Mouse (Mus musculus) kidney, embryonic 15.5 days (tissue): Measurements from ENCODE around the gene Yjefn3. TPM values are rescaled to one million over a fixed set of nuclear protein-coding genes. Genes with fewer than 3 reads are reported as not detected.
"Not testable (repeated sequence)": the region's sequence is repeated elsewhere in the genome, so short reads cannot be mapped to it uniquely, and the experiment has no call there.

ENCODE experiments used
- ATAC-seq: fragments of 200-750 bp; cut with Nextera tagmentation; replicated peaks from 2 replicates; pipeline ENCODE4 v1.8.0; 2017; ENCODE audit warnings: moderate TSS enrichment; ENCODE audit not compliant: low FRiP score
- H3K27ac ChIP-seq: fragments of 300-500 bp; sonication (generic); 2 replicates; pipeline ENCODE4 v1.5.1; 2015; ENCODE audit warnings: mild to moderate bottlenecking, inconsistent platforms
- H3K27me3 ChIP-seq: fragments of 300-500 bp; sonication (generic); 2 replicates; pipeline ENCODE4 v1.6.1; 2015; ENCODE audit warnings: inconsistent platforms
- H3K36me3 ChIP-seq: fragments of 300-500 bp; sonication (generic); 2 replicates; pipeline ENCODE4 v1.6.1; 2015; ENCODE audit warnings: inconsistent platforms
- H3K4me1 ChIP-seq: fragments of 300-500 bp; sonication (generic); 2 replicates; pipeline ENCODE4 v1.6.1; 2015; ENCODE audit warnings: inconsistent platforms
- H3K4me2 ChIP-seq: fragments of 300-500 bp; sonication (generic); 2 replicates; pipeline ENCODE4 v1.6.1; 2015; ENCODE audit warnings: moderate library complexity, mild to moderate bottlenecking, inconsistent platforms
- H3K4me3 ChIP-seq: fragments of 300-500 bp; sonication (generic); replicated peaks from 2 replicates; pipeline ENCODE4 v1.5.1; 2015; ENCODE audit warnings: mild to moderate bottlenecking, inconsistent platforms
- H3K9ac ChIP-seq: fragments of 300-500 bp; sonication (generic); 2 replicates; pipeline ENCODE4 v1.6.1; 2015; ENCODE audit warnings: mild to moderate bottlenecking, inconsistent platforms
- H3K9me3 ChIP-seq: fragments of 300-500 bp; sonication (generic); replicated peaks from 2 replicates; pipeline ENCODE4 v1.6.1; 2016; ENCODE audit warnings: inconsistent platforms
- WGBS: fragments of 180-500 bp; shearing (Covaris S2); methylation state at CpG from one replicate; pipeline ENCODE4 v1.1.7; 2015; ENCODE audit warnings: mixed read lengths; 5-methylcytosine and 5-hydroxymethylcytosine counted together
- polyA plus RNA-seq: library from polyadenylated mRNA; unstranded; fragments of >200 nt; fragmentation: Nextera tagmentation; extraction: Ambion mirVana; gene quantifications from 2 replicates; pipeline ENCODE4 v1.2.1, GENCODE M21; 2015

Gene Yjefn3
- polyA plus RNA-seq = 4.5 and 5.2 TPM in 2 replicates

DNA sequence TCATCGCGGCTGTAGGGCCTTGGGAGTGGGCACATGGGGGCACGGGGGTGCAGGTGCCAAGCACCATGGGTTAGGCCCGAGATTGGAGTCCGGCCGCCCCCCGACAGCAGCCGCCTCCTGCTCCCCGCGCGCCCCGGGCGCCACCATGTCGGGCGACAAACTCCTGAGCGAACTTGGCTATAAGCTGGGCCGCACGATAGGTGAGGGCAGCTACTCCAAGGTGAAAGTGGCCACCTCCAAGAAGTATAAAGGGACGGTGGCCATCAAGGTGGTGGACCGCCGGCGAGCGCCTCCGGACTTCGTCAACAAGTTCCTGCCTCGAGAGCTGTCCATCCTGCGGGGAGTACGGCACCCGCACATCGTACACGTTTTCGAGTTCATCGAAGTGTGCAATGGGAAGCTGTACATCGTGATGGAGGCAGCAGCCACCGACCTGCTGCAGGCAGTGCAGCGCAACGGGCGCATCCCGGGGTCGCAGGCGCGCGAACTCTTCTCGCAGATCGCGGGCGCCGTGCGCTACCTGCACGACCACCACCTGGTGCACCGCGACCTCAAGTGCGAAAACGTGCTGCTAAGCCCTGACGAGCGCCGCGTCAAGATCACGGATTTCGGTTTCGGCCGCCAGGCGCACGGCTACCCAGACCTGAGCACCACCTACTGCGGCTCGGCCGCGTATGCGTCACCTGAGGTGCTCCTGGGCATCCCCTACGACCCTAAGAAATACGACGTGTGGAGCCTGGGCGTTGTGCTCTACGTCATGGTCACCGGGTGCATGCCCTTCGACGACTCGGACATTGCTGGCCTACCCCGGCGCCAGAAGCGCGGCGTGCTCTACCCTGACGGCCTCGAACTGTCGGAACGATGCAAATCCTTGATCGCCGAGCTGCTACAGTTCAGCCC is at the start of gene Yjefn3, which contains the start of the genes Tssk6 and Ndufa13:
Yjefn3 (minus strand) TSS at position 550 of the 900 bp plus-strand sequence.
Tssk6 (plus strand) TSS at position 22 of the 900 bp plus-strand sequence.
Ndufa13 (minus strand) TSS at position 396 of the 900 bp plus-strand sequence.
- peak within 1 kb of the TSS; percentile 98 for H3K27ac ChIP-seq
- no peaks in the 10 kb centered on the region for H3K9me3 ChIP-seq
- peak within 1 kb of the TSS; percentile 92 for H3K4me2 ChIP-seq
- peaks cover 51% of the 10 kb centered on the region for H3K4me1 ChIP-seq
- peak; percentile 44 for ATAC-seq
- 2% methylated on average over 89 of the region's 89 CpGs for WGBS
- no peaks in the 10 kb centered on the region for H3K27me3 ChIP-seq
- peak within 1 kb of the TSS; percentile 83 for H3K4me3 ChIP-seq
- peak within 1 kb of the TSS; percentile 70 for H3K9ac ChIP-seq
- H3K36me3 ChIP-seq = peaks cover 22% of the 10 kb centered on the region; the same call in 1 of the 2 replicates

DNA sequence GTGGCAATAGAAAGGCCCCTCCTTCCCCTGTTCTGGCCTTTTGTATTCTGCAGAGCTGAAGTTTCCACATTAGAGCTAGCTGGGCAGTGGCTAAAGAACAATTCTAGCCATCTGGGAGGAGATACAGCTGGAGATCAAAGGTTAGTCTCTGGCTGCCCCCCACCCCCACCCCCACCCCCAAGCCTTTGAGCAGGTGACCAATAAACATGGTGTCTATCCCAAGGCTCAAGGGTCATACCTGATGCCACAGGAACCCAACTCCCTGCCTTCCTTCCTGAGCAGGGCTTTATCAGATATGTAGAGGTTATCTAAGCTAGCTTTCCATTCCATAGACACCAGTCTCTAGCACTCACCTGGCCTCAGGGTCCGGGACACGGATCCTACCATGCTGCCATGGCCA is 47.8 kb upstream of the Yjefn3 start:
- H3K27ac ChIP-seq = no peak overlapping the region
- H3K36me3 ChIP-seq = peaks cover 46% of the 10 kb centered on the region
- ATAC-seq = no peak
- no peak overlapping the region for H3K4me3 ChIP-seq
- no peaks in the 10 kb centered on the region for H3K9me3 ChIP-seq
- no peaks in the 10 kb centered on the region for H3K27me3 ChIP-seq
- no peak overlapping the region for H3K4me2 ChIP-seq
- H3K4me1 ChIP-seq = peaks cover 22% of the 10 kb centered on the region
- 84% methylated on average over 2 of the region's 2 CpGs for WGBS
- no peak overlapping the region for H3K9ac ChIP-seq

GRCm38 (mm10) chr8:69942495-69942894 is 40.0 kb upstream of the Yjefn3 start:
- Histone ChIP-seq H3K36me3 (peaks cover 17% of the 10 kb centered on the region), H3K4me1 (peaks cover 36% of the 10 kb centered on the region)
- H3K4me3 ChIP-seq, H3K4me2 ChIP-seq, H3K9ac ChIP-seq, H3K27ac ChIP-seq, ATAC-seq, H3K9me3 ChIP-seq, H3K27me3 ChIP-seq: not testable (repeated sequence)
- 82% methylated on average over 3 of the region's 3 CpGs for WGBS

DNA sequence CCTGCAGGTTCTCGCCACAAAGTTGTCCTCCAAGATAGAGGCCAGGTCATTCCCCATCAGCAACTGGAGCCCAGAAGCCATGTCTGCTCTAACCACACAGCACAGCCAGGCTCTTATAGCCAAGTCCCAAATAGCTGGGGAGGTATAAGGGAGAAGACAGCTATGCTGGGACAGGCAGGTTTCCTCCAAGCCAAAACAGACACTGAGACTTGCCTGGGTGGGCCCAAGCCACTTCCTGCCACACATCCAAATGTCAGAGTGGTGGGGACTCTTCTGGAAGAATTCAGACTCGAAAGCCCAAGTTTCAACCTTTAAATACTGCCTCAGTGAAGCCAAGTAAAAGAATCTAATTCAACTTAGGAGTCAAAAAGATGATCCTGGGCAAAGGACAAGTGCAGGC is 37.9 kb upstream of the Yjefn3 start:
- Histone ChIP-seq H3K27me3 (no peaks in the 10 kb centered on the region), H3K9me3 (no peaks in the 10 kb centered on the region), H3K4me2 (no peak overlapping the region), H3K4me1 (peaks cover 57% of the 10 kb centered on the region), H3K27ac (peak overlapping the region; percentile 56), H3K36me3 (peaks cover 8% of the 10 kb centered on the region), H3K9ac (no peak overlapping the region), H3K4me3 (no peak overlapping the region)
- WGBS = 83% methylated on average over 2 of the region's 2 CpGs
- no peak for ATAC-seq

- H3K27ac ChIP-seq = peak overlapping the region; percentile 56
Observed at GRCm38 (mm10) chr8:69939633-69940032, 37.1 kb upstream of the Yjefn3 start.

GRCm38 (mm10) chr8:69938245-69938982 is 35.9 kb upstream of the Yjefn3 start:
- ATAC-seq = no peak
- 74% methylated on average over 6 of the region's 6 CpGs for WGBS

More at GRCm38 (mm10) chr8:69939633-69940032, 37.1 kb upstream of the Yjefn3 start:
- Histone ChIP-seq H3K36me3 (peaks cover 15% of the 10 kb centered on the region), H3K9me3 (no peaks in the 10 kb centered on the region), H3K9ac (no peak overlapping the region), H3K4me3 (no peak overlapping the region), H3K4me1 (peaks cover 58% of the 10 kb centered on the region), H3K27me3 (no peaks in the 10 kb centered on the region), H3K4me2 (no peak overlapping the region)
- WGBS = 17% methylated on average over 3 of the region's 3 CpGs
- ATAC-seq = peak; percentile 86

DNA sequence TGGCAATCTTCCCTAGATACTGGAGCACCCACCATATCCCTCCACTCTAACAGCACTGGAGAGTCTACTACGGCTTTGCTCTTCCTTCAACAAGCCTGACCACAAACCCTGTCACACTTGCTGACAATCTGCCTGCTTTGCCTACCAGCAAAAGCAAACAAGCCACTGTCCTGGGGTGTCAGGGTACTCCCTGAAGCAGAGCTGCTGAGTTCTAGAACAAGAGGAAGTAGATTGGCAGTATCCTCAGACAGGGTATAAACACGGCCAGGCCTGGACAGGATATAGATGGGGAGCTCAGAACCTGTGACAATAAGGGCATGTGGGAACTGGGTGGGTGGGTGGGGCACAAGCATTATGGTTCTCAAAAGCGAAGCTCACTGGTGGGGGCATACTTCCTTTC is 35.0 kb upstream of the Yjefn3 start:
- H3K27ac ChIP-seq = 0 out of 2 replicates have a peak overlapping the region, but pooled peaks have one; percentile 18
- no peaks in the 10 kb centered on the region for H3K27me3 ChIP-seq
- H3K4me1 ChIP-seq = peaks cover 58% of the 10 kb centered on the region
- H3K36me3 ChIP-seq = peaks cover 34% of the 10 kb centered on the region
- H3K9ac ChIP-seq = no peak overlapping the region
- no peak overlapping the region for H3K4me3 ChIP-seq
- no peaks in the 10 kb centered on the region for H3K9me3 ChIP-seq
- WGBS = 83% methylated on average over 3 of the region's 3 CpGs
- ATAC-seq = no peak
- H3K4me2 ChIP-seq = no peak overlapping the region

More at GRCm38 (mm10) chr8:69938245-69938982, 35.9 kb upstream of the Yjefn3 start:
- no peaks in the 10 kb centered on the region for H3K27me3 ChIP-seq
- H3K9ac ChIP-seq = no peak overlapping the region
- H3K4me1 ChIP-seq = peaks cover 58% of the 10 kb centered on the region
- no peak overlapping the region for H3K4me3 ChIP-seq
- 0 out of 2 replicates have a peak overlapping the region, but pooled peaks have one; percentile 6 for H3K27ac ChIP-seq
- H3K9me3 ChIP-seq = no peaks in the 10 kb centered on the region
- no peak overlapping the region for H3K4me2 ChIP-seq
- H3K36me3 ChIP-seq = peaks cover 27% of the 10 kb centered on the region

GRCm38 (mm10) chr8:69936050-69936794 is 33.7 kb upstream of the Yjefn3 start:
- Histone ChIP-seq H3K4me2 (no peak overlapping the region), H3K27ac (peak overlapping the region; percentile 59), H3K27me3 (no peaks in the 10 kb centered on the region), H3K9me3 (no peaks in the 10 kb centered on the region), H3K4me3 (no peak overlapping the region), H3K9ac (no peak overlapping the region), H3K4me1 (peaks cover 54% of the 10 kb centered on the region), H3K36me3 (peaks cover 34% of the 10 kb centered on the region)
- ATAC-seq = peak; percentile 74
- 61% methylated on average over 7 of the region's 7 CpGs for WGBS

DNA sequence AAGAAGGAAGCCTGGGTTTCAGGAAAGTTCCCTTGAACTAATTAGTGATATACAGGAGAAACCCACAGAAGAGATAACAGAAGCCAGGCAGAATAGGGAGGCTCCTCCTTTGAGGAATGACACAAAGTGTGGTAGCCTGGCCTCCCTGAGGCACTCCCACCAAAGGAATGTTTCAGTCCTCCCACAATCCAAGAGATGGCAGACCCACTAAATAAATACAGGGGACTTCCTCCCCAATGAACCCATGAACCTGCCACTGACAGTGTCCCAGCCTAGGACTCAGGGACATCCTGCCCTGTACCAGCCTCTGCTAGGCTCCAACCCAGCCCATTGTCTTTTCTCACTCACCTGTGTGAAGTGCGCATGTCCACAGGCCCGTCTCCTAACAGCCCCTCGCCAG is 32.9 kb upstream of the Yjefn3 start:
- WGBS = 81% methylated on average over 3 of the region's 3 CpGs
- peaks cover 49% of the 10 kb centered on the region for H3K4me1 ChIP-seq
- ATAC-seq = no peak

GRCm38 (mm10) chr8:69934582-69934981 is 32.1 kb upstream of the Yjefn3 start:
- Histone ChIP-seq H3K4me2 (no peak overlapping the region), H3K9me3 (no peaks in the 10 kb centered on the region), H3K27me3 (no peaks in the 10 kb centered on the region), H3K9ac (no peak overlapping the region), H3K4me3 (no peak overlapping the region), H3K36me3 (peaks cover 34% of the 10 kb centered on the region), H3K27ac (no peak overlapping the region), H3K4me1 (peaks cover 40% of the 10 kb centered on the region)
- ATAC-seq = no peak
- WGBS = 83% methylated on average over 5 of the region's 5 CpGs

More for the DNA sequence above, 32.9 kb upstream of the Yjefn3 start:
- Histone ChIP-seq H3K9me3 (no peaks in the 10 kb centered on the region), H3K27ac (peak overlapping the region; percentile 59), H3K4me2 (no peak overlapping the region), H3K4me3 (no peak overlapping the region), H3K9ac (no peak overlapping the region), H3K27me3 (no peaks in the 10 kb centered on the region), H3K36me3 (peaks cover 34% of the 10 kb centered on the region)

DNA sequence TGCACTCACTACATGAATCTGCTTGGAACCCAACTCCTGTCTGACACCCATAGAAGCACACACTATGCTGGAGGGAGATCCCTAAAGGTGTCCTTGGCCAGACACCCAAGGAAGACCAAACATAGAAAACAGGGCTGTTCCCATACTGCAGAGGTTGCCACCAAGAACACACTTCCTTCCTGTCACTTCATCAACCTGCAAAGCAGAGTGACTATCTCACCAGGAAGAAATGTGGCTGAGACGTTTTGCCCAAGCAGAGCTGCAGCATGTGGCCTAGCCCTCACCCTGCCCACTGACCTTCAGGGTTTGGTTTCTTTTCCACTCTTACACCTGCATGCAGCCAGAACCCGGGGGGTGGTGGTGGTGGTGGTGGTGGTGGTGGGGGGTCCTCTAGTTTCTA is 31.3 kb upstream of the Yjefn3 start:
- ATAC-seq = no peak
- Histone ChIP-seq H3K4me2 (no peak overlapping the region), H3K9me3 (no peaks in the 10 kb centered on the region), H3K27me3 (no peaks in the 10 kb centered on the region), H3K27ac (no peak overlapping the region), H3K4me1 (peaks cover 35% of the 10 kb centered on the region), H3K4me3 (no peak overlapping the region), H3K36me3 (peaks cover 34% of the 10 kb centered on the region), H3K9ac (no peak overlapping the region)
- WGBS = 72% methylated on average over 2 of the region's 2 CpGs
